Mouse (Mus musculus) thymus, postnatal 10 days (tissue): ENCODE data around the gene Azin2.
A peak's percentile ranks its signal among the peaks of the same experiment; 100 is the strongest.

Experiments
- DNase-seq, 2 experiments: peaks; one replicate each; pipeline ENCODE4 v3.0.0; 2021; ENCODE audit warnings: low spot score in 2 of 2

Azin2 gene

DNA sequence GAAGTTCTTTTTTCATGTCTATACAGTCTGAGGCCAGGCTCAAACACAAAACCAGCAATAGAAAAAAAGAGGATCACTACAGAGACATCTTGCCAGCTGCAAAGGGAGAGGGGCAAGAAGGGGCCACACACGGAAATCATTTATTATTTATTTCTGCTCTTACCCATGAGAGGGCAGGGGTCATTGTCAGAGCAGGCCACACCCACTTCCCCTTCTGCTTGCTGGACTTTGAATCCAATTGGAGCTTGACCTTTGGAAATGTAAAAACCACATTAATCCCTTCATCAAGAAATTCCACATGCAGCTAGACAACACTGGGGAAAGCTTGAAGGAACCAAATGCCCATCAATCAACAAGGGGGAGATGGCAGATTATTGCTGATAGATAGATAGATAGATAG, 16.4 kb upstream of the Azin2 start:
- no peak for DNase-seq

DNA sequence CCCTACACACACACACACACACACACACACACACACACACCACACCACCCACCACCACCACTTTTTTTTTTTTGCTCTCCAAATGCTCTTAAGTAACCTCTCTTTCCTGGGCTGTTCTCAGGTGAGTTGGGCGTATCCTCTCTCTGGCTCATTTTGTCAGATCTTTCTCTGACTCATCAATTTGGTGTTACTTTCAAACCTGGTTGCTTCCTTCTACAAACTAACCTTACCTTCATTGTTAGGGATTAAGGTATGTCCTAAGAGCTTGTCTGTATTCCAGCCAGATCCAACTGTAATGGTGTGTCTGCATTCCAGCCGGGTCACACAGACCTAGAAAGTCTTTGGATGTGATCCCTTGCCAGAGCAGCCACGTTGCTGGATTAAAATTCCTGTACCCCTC, 15.0 kb upstream of the Azin2 start:
- no peak for DNase-seq

DNA sequence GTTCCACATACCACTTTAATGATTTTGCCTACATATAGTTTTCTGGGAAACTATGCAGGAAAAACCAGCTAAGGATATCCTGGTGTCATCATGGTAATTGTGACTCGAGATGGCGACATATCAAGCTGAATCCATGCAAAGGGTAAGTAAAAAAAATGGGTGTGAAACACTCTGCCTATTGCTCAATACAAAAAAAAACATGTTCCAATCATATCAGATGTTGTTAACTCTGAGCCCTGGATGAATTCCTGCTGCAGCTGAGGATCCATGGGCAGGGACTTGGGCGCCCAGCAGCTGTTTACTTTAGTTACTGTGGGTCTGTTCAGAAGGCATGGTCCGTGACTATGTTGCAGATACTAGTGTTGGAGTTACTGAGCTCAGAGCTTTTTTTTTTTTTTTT, 14.3 kb upstream of the Azin2 start:
- no peak for DNase-seq

DNA sequence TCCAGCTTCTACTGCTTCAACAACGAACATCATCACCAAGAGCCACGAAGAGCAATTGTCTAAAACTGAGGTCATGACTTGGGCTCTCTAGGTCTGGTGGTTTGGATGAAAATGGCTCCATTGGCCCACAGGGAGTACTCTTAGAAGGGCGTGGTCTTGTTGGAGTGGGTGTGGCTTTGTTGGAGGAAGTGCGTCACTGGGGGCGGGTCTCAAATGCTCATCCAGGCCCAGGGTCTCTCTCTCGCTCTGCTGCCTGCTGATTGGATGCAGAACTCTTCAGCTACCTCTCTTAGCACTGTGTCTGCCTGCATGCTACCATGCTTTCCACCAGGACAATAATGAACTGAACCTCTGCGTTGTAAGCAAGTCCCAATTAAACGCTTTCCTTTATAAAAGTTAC, 12.4 kb upstream of the Azin2 start:
- DNase-seq = no peak

DNA sequence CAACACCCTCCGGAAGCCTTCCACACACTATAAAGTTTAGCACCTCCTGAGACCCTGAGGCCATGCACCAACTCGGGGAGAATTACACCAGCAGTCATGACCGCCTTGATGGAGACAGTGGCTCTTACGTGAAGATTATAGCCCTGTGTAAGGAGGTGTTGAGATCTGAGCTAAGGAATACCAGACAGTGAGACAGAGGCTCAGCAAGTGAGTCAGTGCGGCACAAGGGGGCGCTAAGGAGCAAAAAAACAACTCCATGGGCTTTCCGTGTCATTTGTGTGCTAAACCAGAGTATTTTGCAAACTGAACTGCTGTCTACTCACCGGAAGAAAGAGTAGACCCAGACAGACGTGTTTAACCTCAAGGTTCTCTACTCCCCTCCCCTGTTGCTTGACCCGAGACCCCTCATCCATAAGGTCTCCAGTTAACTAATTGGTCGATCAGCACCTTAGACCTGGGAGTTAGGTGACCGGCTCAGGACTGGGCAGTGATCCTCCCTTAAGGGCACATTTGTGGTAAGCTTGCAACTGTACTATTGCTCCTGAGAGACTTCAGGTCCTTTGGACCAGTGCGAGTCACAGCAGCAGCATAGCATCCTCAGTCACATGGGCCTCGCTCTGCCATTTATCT, 8.9 kb upstream of the Azin2 start:
- peak; percentile 38 to 84 for DNase-seq

DNA sequence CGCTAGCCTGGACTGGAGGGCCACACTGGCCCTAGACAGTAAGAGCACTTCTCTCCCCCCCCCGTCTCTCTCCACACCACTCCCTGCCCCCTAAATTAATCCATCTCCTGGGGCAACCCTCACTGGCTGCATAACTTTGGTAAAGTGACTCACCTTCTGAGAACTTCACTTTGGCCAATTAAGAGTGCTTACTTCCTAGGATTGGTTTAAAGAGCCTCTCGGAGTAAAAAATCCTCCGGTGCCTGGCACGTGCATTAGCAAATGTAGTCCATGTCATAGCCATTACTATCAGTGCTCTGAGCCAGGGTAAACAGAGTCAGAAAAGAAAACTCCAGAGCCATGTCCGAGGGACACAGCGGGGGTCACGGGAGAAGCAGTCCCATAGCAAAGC, 8.2 kb upstream of the Azin2 start:
- DNase-seq = no peak

DNA sequence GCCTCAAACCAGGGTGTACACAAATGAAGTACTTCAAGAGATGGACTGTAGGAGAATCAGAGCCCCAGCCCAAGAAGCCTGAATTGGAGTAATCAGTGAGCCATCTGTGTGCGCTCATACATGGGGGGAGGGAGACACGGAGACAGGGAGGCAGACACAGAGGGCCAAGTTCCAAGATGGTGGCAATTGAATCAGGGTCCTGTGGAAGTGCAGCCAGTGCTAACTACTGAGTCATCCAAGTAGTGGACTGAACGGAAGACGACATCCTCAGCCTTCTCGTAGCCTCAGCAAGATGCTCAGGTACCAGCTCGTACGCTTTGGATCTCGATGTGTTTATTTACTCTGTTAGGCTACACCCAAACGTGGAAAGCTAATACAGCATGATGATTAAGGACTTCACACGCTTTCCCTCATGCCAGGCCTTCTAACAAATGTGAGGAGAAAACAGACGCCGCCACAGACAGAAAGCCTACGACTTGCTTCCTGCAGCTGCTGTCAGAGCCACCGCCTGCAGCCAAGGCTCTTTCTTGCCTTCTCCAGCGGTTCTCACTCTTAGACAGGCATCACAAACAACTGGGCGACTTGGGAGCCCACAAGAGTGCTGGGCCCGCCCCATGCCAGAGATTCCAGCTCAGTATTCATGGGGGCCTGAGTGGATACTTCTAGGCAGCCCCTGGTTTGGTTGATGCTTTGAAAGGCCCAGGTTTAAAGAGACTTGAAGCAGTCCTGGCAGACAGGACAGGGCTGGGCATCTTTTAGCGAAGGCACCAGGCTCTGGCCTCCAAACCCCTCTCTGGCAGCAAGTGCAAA, 7.6 kb upstream of the Azin2 start:
- no peak for DNase-seq

DNA sequence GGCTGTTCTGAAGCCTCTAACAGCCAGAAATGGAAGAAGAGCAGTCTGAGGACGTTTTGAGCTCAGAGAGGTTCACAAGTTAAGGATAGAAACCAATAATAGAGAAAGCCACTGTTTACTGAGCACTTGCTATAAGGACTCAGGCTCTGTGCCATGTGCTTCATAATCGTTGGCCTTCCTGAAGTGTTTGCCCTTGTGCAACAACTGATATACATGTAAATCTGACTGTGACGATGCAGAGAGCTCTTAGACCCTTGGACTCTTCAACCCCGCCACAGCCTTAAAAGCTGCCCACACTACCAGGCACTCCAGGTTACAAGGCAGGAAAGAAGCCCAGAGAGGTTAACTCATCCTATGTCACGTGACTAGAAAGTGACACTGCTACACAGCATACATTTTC, 6.8 kb upstream of the Azin2 start:
- no peak for DNase-seq

- DNase-seq = no peak
These were observed 4.5 kb upstream of the Azin2 start for GRCm38 (mm10) chr4:128966751-128967150.

DNA sequence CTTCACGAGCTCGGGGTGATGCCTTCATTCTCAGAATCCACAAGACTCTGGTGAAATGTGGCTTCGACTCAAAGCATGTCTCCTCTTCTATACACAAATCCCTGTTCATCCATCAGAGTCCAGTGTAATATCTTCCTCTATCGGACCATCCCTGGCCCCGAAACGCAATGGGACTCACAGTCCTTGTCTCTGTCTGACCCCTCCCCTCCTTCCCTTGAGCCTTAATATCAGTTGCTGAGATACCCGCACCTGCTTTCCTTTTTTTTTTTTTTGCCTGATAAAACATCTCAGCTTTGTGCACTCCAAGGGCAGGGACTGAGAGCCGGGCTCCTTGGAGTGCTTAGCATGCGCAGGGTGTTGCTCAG, 666 bp upstream of the Azin2 start:
- no peak for DNase-seq

GRCm38 (mm10) chr4:128961301-128962028, 777 bp downstream of the Azin2 start:
- DNase-seq = no peak

- DNase-seq = no peak
These were observed 2.6 kb downstream of the Azin2 start for GRCm38 (mm10) chr4:128959676-128960075.

DNA sequence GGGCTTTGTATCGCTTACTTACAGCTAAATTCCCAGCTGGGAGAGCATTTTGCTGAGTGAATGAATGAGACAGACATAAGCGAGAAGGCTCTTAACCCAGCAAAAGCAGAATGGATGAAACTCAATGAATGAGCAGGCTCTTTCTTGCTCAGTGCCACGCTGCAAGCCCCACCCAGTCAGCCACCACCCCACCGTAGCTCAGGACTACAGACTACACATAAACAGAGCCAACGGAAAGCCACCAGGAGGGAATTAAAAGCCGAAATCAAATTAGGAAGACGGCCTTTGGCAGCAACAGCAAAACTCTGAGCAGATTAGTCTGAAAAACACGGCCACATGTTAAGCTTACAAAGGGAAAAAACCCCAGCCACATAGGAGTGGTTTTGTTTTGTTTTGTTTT, 3.4 kb downstream of the Azin2 start:
- no peak for DNase-seq

DNA sequence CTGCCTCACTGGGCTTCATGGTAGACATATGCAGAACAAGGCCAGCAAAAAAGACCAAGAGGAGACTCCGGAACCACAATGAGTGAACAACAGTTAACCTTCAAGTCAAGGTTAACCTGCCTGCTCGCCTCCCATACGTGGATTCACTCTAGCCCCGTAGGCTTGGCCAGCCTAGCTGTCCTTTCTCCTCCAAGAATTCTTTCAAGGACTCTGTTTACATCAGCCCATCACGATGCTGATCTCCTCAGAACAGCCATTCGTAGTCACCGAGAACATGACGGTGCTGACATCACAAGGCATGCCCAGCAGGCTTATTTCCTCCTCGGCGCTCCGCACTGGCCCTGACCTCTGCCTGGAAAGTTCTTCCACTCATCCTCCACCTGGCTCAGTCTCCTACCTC, 4.1 kb downstream of the Azin2 start:
- no peak for DNase-seq

DNA sequence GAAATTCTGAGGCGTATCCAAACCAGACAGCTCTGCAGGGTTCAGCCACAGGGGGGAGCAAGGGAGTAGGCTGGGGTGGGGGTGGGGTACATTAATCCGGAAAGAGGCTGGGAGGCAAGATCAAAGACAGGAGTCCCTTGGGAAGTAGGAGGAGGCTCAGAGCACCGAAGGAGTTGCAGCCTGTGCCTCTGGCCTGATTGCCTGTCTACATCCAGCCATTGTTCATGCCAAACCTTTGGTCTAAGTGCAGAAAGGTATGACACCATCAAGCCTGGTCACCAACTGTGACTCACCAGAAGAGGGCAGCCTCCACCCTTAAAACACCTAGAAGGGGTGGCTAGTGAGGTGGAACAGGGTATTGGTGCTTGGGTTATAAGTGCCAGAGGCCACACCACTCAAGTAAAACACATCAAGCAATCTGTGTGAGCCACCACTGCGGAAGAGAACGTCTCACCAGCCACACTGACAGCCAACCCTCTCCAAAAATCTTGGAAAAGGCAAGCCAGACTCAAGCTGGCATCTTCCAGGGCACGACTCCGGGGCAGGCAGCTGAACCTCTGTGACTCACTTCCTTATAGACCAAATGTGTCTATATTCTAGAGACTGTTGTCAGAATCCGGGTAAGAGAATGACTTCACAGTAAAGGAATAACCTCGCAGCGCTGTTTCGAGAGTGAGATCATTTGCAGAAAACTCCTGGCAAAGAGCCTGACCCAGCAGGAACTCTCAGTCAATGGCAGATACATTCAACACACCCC, 4.9 kb downstream of the Azin2 start:
- peak in 1 of 2 experiments; percentile 39 for DNase-seq

DNA sequence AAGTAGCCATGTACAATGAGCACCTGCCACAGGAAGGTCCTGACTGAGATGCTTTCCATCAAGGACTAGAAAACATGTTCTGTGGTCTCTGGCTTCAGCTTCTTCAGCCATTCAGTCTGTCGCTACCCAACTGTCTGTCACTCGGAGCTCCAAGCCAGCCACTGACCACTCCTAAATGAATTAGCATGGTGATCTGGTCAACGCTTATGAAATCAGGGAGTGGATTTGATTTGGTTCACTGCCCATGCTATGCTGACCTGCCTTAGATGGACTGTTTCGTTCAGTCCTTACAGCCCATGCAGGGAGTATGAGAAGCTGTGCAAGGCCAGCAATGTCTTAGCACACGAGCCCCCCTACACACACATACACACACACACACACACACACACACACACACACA, 8.4 kb downstream of the Azin2 start:
- DNase-seq = no peak

- DNase-seq = no peak
These were observed 11.8 kb downstream of the Azin2 start for GRCm38 (mm10) chr4:128950461-128950860.

- DNase-seq = no peak
These were observed 12.7 kb downstream of the Azin2 start for GRCm38 (mm10) chr4:128949470-128950005.

DNA sequence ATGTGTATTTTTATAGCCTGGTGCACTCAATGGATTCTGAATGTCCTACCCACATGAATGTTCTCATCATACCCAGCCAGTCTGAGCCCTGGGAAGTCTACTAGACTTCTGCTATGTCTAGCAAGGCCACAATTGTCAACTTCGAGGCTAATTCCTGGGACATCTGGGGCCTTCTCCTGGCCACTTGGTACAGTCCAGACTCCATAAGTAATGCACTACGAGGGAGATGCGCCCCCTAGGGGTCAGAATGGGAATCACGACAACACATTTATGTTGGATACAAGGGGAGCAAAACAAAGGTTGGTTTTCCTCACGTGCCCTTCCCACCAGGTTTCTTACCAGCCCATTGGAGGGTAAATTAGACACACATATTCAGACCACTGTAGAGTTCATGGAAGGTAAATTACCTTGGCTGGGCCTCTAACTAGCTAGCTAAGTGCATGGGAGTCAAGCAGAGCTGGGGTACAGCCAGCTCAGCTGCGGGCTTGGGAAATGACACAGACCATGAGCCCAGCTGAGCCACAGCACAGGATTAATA, 14.0 kb downstream of the Azin2 start:
- DNase-seq = peak in 1 of 2 experiments; percentile 58

DNA sequence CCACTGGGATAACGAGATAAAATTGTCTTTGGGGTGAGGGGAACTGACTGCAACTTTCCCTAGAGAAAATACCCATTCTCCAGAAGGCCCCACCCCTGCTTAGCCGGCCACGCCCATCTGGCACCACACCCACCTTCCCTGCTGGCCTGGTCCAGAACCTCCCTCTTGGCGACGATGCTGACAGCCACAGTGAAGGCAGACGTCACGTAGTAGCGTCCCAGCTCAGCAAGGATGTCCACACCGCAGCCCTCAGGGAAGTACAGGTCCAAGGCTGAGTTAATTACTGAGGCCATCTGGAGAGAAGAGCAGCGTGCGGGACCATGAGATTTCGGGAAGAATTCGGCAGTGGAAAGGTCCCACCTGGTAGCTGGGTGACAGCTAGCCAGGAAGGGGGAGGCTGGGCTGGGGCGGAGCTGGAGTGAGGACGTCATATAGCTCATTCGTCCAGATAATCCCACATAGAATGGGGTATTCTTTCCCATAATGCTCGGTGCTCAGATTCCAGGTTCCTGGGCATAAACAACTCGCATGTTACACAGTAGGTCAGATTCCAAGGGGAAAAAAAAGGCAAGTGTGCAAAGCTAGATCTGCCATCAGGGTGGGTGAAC, 14.8 kb downstream of the Azin2 start:
- no peak for DNase-seq

DNA sequence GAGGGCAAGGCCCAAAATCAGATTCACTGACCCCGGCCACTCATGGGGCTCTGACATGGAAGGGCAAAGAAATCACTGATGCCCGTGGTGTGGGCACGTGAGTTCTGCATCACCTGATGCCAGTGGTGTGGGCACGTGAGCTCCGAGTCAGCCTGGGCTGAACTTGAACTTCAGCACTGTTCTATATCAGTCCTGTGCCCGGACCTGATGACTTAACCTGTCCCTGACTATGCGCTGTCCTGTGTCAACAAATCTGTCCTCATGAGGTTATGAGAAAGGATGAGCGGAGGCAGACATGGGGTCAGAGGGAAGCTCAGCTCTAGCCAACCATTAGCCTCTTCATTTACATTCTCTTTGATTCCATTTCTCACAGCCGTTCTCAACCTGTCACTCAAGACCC, 15.5 kb downstream of the Azin2 start:
- no peak for DNase-seq
